Mouse (Mus musculus): ENCODE data around the gene Ghdc. TPM values are rescaled to one million over a fixed set of nuclear protein-coding genes. Genes with fewer than 3 reads are reported as not detected.
A peak's percentile ranks its signal among the peaks of the same experiment; 100 is the strongest.

Gene Ghdc
- total and polyA plus RNA-seq, 2 experiments from 2014 or later, result 7.0 to 13.0 TPM

DNA sequence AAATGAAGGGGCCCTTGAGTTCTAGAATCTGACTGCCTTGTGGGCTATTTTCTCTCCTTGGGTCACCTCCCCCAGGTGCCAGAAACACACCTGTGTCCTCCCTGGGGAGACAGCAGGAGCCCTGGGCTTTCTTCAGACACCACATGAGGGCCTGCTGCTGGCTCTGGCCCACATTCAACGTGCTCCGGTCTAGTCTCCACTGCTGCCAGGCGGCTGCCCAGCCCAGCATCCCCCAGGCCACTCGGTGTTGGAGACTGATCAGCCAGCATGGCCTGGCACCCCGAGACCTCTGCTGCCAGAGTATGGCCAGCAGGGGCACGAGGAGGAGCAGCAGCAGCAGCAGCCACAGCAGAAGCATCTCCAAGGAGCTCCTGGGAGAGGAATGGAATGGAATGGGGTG lies 777 bp downstream of the Ghdc start:
- Histone ChIP-seq H3K4me2 (ENCODE audit: low read depth, low read length) (peak overlapping the region; percentile 73), H3K4me3 (ENCODE audit: low read depth, low read length) (peak overlapping the region; percentile 78), H3K4me1 (ENCODE audit: control insufficient read depth, insufficient read depth) (peaks cover 6% of the 10 kb centered on the region), H3K27me3 (ENCODE audit: control insufficient read depth, insufficient read depth, low read length) (no peaks in the 10 kb centered on the region), H3K36me3 (replicated peaks; ENCODE audit: control insufficient read depth, insufficient read depth, low read length) (peaks cover 4% of the 10 kb centered on the region; the same call in 1 of the 2 replicates), H3K9me3 (replicated peaks; ENCODE audit: control insufficient read depth, low read length) (no peaks in the 10 kb centered on the region), H3K9ac (replicated peaks; ENCODE audit: low read depth, low read length) (peak overlapping the region; percentile 30; the same call in 1 of the 2 replicates), H3K27ac (ENCODE audit: low read depth) (no peak overlapping the region)
- no peak for DNase-seq (ENCODE audit: low spot score)
- WGBS, result 44% methylated on average over 6 of the region's 6 CpGs
- TF ChIP-seq CTCF (IDR thresholded peaks at IDR 0.05; ENCODE audit: low read depth) (no peak), EP300 (IDR thresholded peaks at IDR 0.05; ENCODE audit: low read depth) (no peak)
- no peak for ATAC-seq (ENCODE audit: insufficient read depth, low read depth)

DNA sequence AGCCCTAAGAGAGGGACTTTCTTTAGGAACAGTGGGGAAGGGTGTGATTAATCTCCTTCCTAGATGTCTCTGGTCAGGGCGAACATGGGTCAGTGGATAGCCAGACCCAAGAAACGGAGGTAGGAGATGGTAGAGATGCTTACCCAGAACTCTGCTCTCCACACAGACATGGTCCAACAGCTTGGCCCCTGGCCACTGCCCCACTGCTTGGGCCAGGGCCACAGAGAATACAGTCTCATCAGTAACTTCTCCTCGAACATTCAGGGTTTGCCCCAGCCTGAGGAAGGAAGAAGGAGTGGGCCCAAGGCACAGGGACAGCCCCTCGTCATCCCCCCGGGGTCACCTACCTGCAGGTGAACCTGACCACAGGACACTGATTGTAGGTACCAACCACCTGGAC lies 2.9 kb downstream of the Ghdc start:
- Histone ChIP-seq H3K9ac (replicated peaks; ENCODE audit: low read depth, low read length) (no peak overlapping the region), H3K4me2 (ENCODE audit: low read depth, low read length) (no peak overlapping the region), H3K4me3 (ENCODE audit: low read depth, low read length) (no peak overlapping the region), H3K27me3 (ENCODE audit: control insufficient read depth, insufficient read depth, low read length) (no peaks in the 10 kb centered on the region), H3K4me1 (ENCODE audit: control insufficient read depth, insufficient read depth) (peaks cover 6% of the 10 kb centered on the region), H3K27ac (ENCODE audit: low read depth) (no peak overlapping the region), H3K9me3 (replicated peaks; ENCODE audit: control insufficient read depth, low read length) (no peaks in the 10 kb centered on the region), H3K36me3 (replicated peaks; ENCODE audit: control insufficient read depth, insufficient read depth, low read length) (peaks cover 4% of the 10 kb centered on the region; the same call in 1 of the 2 replicates)
- ATAC-seq (ENCODE audit: insufficient read depth, low read depth) (no peak), DNase-seq (ENCODE audit: low spot score) (no peak)
- 90% methylated on average over 5 of the region's 5 CpGs for WGBS
- no peak for TF ChIP-seq CTCF (IDR thresholded peaks at IDR 0.05; ENCODE audit: low read depth)
- no peak for TF ChIP-seq EP300 (IDR thresholded peaks at IDR 0.05; ENCODE audit: low read depth)

GRCm38 (mm10) chr11:100766726-100767125 lies 4.0 kb downstream of the Ghdc start:
- H3K27ac ChIP-seq (ENCODE audit: low read depth), result no peak overlapping the region
- no peak overlapping the region for H3K4me3 ChIP-seq (ENCODE audit: low read depth, low read length)
- H3K27me3 ChIP-seq (ENCODE audit: control insufficient read depth, insufficient read depth, low read length), result peaks cover 10% of the 10 kb centered on the region; the same call in 1 of the 2 replicates
- no peak overlapping the region for H3K9ac ChIP-seq (replicated peaks; ENCODE audit: low read depth, low read length)
- peaks cover 4% of the 10 kb centered on the region; the same call in 1 of the 2 replicates for H3K36me3 ChIP-seq (replicated peaks; ENCODE audit: control insufficient read depth, insufficient read depth, low read length)
- no peak for TF ChIP-seq EP300 (IDR thresholded peaks at IDR 0.05; ENCODE audit: low read depth)
- no peak for TF ChIP-seq CTCF (IDR thresholded peaks at IDR 0.05; ENCODE audit: low read depth)
- no peaks in the 10 kb centered on the region for H3K9me3 ChIP-seq (replicated peaks; ENCODE audit: control insufficient read depth, low read length)
- DNase-seq (ENCODE audit: low spot score), result no peak
- 84% methylated on average over 9 of the region's 9 CpGs for WGBS
- H3K4me1 ChIP-seq (ENCODE audit: control insufficient read depth, insufficient read depth), result peaks cover 6% of the 10 kb centered on the region
- H3K4me2 ChIP-seq (ENCODE audit: low read depth, low read length), result no peak overlapping the region
- no peak for ATAC-seq (ENCODE audit: insufficient read depth, low read depth)

DNA sequence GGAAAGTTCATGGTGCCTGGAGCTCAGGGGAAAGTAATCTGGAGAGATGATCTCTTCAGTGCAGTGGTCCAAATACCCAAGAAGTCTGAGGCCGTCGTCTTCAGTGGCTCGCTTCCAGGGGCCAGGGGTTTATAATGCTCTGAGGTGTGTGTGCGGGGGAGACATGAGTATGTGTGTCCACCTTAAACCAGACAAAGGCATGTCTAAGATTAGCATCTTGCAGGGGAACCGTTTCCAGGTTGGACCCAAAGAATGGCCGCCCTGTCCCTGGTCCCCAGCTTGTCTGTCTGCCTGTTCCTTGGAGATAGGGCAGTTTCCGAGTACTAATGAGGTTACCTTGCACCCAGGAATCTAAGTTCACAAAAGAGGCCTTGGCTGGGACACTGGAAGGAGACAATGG lies 7.9 kb downstream of the Ghdc start, which contains the start of gene Hcrt:
Gene Hcrt (minus strand): TSS at position 101 of the 400 bp plus-strand sequence.
- Histone ChIP-seq H3K27me3 (ENCODE audit: control insufficient read depth, insufficient read depth, low read length) (peaks cover 37% of the 10 kb centered on the region), H3K36me3 (replicated peaks; ENCODE audit: control insufficient read depth, insufficient read depth, low read length) (peaks cover 4% of the 10 kb centered on the region; the same call in 1 of the 2 replicates), H3K4me1 (ENCODE audit: control insufficient read depth, insufficient read depth) (0 out of 2 replicates have a peak, but pooled peaks cover 5% of the 10 kb centered on the region), H3K27ac (ENCODE audit: low read depth) (no peak within 1 kb of the TSS), H3K4me3 (ENCODE audit: low read depth, low read length) (peak within 1 kb of the TSS; percentile 44), H3K4me2 (ENCODE audit: low read depth, low read length) (peak within 1 kb of the TSS; percentile 65), H3K9ac (replicated peaks; ENCODE audit: low read depth, low read length) (no peak within 1 kb of the TSS), H3K9me3 (replicated peaks; ENCODE audit: control insufficient read depth, low read length) (no peaks in the 10 kb centered on the region)
- no peak for TF ChIP-seq CTCF (IDR thresholded peaks at IDR 0.05; ENCODE audit: low read depth)
- TF ChIP-seq EP300 (IDR thresholded peaks at IDR 0.05; ENCODE audit: low read depth), result no peak
- no peak for DNase-seq (ENCODE audit: low spot score)
- no peak for ATAC-seq (ENCODE audit: insufficient read depth, low read depth)
- 81% methylated on average over 7 of the region's 7 CpGs for WGBS

GRCm38 (mm10) chr11:100761547-100762045 lies 9.2 kb downstream of the Ghdc start:
- TF ChIP-seq EP300 (IDR thresholded peaks at IDR 0.05; ENCODE audit: low read depth), result no peak
- TF ChIP-seq CTCF (IDR thresholded peaks at IDR 0.05; ENCODE audit: low read depth), result peak; percentile 71
- peak; percentile 75 for DNase-seq (ENCODE audit: low spot score)
- H3K27ac ChIP-seq (ENCODE audit: low read depth), result no peak overlapping the region

More at GRCm38 (mm10) chr11:100761547-100762045, 9.2 kb downstream of the Ghdc start:
- peak overlapping the region; percentile 65 for H3K4me2 ChIP-seq (ENCODE audit: low read depth, low read length)
- no peaks in the 10 kb centered on the region for H3K9me3 ChIP-seq (replicated peaks; ENCODE audit: control insufficient read depth, low read length)
- peak; percentile 84 for ATAC-seq (ENCODE audit: insufficient read depth, low read depth)
- H3K27me3 ChIP-seq (ENCODE audit: control insufficient read depth, insufficient read depth, low read length), result peaks cover 38% of the 10 kb centered on the region
- H3K4me3 ChIP-seq (ENCODE audit: low read depth, low read length), result peak overlapping the region; percentile 44
- no peak overlapping the region for H3K9ac ChIP-seq (replicated peaks; ENCODE audit: low read depth, low read length)
- H3K4me1 ChIP-seq (ENCODE audit: control insufficient read depth, insufficient read depth), result 0 out of 2 replicates have a peak, but pooled peaks cover 5% of the 10 kb centered on the region
- peaks cover 3% of the 10 kb centered on the region; the same call in 1 of the 2 replicates for H3K36me3 ChIP-seq (replicated peaks; ENCODE audit: control insufficient read depth, insufficient read depth, low read length)
- WGBS, result under 1% methylated on average over 26 of the region's 27 CpGs

All from heart, postnatal 0 days (tissue).